Mouse (Mus musculus) CD4-positive, CD25-positive, alpha-beta regulatory T cell, adult 4 months (primary cell): ENCODE measurements around the gene Cdc27. TPM values are rescaled to one million over a fixed set of nuclear protein-coding genes. Genes with fewer than 3 reads are reported as not detected.

Source experiments
- ATAC-seq: one replicate; pipeline ENCODE4 v1.8.0; 2017
- polyA plus RNA-seq, 2 experiments: library from polyadenylated mRNA; unstranded; fragments of 100-300 nt; shearing (Covaris generic); gene quantifications; one replicate each; pipeline ENCODE4 v1.2.1; 2017

The Cdc27 gene
- polyA plus RNA-seq, 2 experiments from 2014 or later, result 14.0 to 15.1 TPM

GRCm38 (mm10) chr11:104469371-104469835 is 81.0 kb downstream of the Cdc27 start:
- ATAC-seq, result peak; percentile 100

GRCm38 (mm10) chr11:104468751-104469268 is 81.6 kb downstream of the Cdc27 start, which contains the start of gene Kansl1:
Gene Kansl1 (minus strand): TSS chr11:104468861.
- ATAC-seq, result no peak

DNA sequence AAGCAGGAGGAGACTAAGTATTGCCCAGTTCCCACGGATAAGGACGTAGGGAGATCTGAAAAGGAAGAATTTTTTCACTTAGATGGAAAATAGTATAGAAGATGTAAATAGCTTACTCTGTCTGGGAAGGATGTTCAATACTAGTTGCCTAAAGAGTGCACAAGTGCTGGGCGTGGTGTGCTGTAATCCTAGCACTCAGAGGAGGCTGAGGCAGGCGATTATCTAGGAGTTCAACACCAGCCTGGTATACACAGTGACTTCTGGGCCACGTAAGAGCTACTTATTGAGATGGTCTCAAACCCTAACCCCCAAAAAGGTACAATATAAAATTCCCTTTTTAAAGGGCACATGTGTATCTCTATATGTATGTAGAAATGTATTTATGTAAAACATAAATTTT is 82.7 kb downstream of the Cdc27 start:
- no peak for ATAC-seq

DNA sequence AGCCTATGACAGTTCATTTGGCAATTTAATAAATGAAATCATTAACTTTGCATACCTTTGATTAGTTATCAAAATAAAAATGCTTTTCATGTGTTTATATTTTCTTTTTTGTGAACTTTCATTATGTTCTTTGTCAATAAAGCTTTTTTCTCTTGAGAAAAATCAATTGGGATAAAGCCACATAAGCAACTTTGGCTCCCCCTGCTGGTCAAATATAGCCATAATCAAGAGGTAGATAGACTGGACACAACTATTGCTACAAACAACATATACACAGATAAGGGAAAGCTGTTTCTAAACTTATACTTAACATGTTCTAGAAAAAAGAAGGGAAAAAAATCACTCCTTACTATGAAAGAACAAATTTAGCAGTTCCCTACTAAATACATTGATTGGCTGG is 88.9 kb downstream of the Cdc27 start:
- ATAC-seq, result peak; percentile 49

DNA sequence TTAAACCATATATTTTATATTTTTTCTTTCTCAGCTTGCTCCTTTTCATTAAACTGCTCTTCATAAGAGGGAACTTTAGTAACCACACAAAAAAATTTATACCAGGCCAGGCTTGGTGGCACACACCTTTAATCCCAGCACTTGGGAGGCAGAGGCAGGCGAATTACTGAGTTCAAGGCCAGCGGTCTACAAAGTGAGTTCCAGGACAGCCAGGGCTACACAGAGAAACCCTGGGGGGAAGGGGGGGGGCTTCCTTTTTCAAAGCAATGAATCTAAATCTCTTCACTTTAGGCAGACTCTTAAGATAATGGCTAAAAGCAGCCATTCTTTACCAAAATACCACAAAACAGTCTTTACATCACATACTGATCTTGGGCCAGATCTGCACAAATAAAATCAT is 90.7 kb downstream of the Cdc27 start:
- ATAC-seq, result no peak

GRCm38 (mm10) chr11:104458507-104458906 is 91.9 kb downstream of the Cdc27 start:
- no peak for ATAC-seq

Other genes with a start within 250 kb of the Cdc27 start
- 10 to 100 TPM; 51.4 to 53.0 TPM for gene Kansl1, start 81.8 kb downstream of the Cdc27 start, polyA plus RNA-seq
- 10 to 100 TPM in 1 of 2 experiments, 1 to 10 TPM in 1; 8.2 to 11.4 TPM for gene Myl4, start within 50 bp of the Cdc27 start, polyA plus RNA-seq
- gene Itgb3, start 57.4 kb upstream of the Cdc27 start, polyA plus RNA-seq, result 10 to 100 TPM; 12.3 to 15.6 TPM
- under 1 TPM in 1 of 2 experiments, not detected in 1; 0.04 TPM for gene Gm11639, start 135.1 kb upstream of the Cdc27 start, polyA plus RNA-seq